Comparison of ENCODE assay signal across 10 mouse cellular contexts in genomic region chr8:26353476-26353875, GRCm38 (mm10).
DNase-seq lines count a peak whose midpoint lies in the region; ATAC-seq lines count a peak whose summit lies in the region.
"Had no signal": no experiment of that assay in that cellular context is flagged by ENCODE, and none has a peak within 500 bp of the region (broad histone marks: within the 10 kb centered on the region; RNA-seq: fewer than 3 reads in every experiment).

No protein-coding gene starts in this region.

- H3K9ac ChIP-seq in heart, embryonic 13.5 days = no peak overlapping the region
- H3K9ac ChIP-seq: hindbrain, embryonic 14.5 days; midbrain, embryonic 13.5 days had no signal

- peak; percentile 97 for DNase-seq in heart, adult 11 months
- DNase-seq in kidney, adult 9 months = peak; percentile 40
- DNase-seq in lung, postnatal 14 days = peak; percentile 24
- DNase-seq in cerebellum, adult 9-11 months = no peak
- DNase-seq in cerebellum, postnatal 4 days (ENCODE audit: low spot score in 2 of 2) = no peak
- DNase-seq: thymus, adult 2 months had no signal

- WGBS in heart, embryonic 13.5 days = 48% methylated on average over 3 of the region's 3 CpGs

- H3K27ac ChIP-seq in heart, embryonic 13.5 days (replicated peaks) = peak overlapping the region; percentile 91
- H3K27ac ChIP-seq: midbrain, embryonic 13.5 days had no signal

- H3K4me1 ChIP-seq in heart, embryonic 13.5 days = peaks cover 42% of the 10 kb centered on the region

- no peaks in the 10 kb centered on the region for H3K27me3 ChIP-seq in heart, embryonic 13.5 days (replicated peaks)
- H3K27me3 ChIP-seq: midbrain, embryonic 13.5 days had no signal

- peak overlapping the region; percentile 73 for H3K4me2 ChIP-seq in heart, embryonic 13.5 days
- H3K4me2 ChIP-seq: midbrain, embryonic 13.5 days had no signal

- no peak for ATAC-seq in heart, embryonic 13.5 days (ENCODE audit: extremely low read depth, insufficient number of reproducible peaks, low FRiP score, low TSS enrichment)
- ATAC-seq in granulocyte monocyte progenitor cell, adult 5-6 weeks (replicated peaks; ENCODE audit: poor library complexity, severe bottlenecking) = no peak
- ATAC-seq: midbrain, embryonic 13.5 days had no signal

- H3K4me3 ChIP-seq in heart, embryonic 13.5 days = no peak overlapping the region
- H3K4me3 ChIP-seq: midbrain, embryonic 13.5 days had no signal

- no peaks in the 10 kb centered on the region for H3K9me3 ChIP-seq in heart, embryonic 13.5 days
- H3K9me3 ChIP-seq: midbrain, embryonic 13.5 days had no signal

- H3K36me3 ChIP-seq in heart, embryonic 13.5 days = no peaks in the 10 kb centered on the region
- H3K36me3 ChIP-seq: midbrain, embryonic 13.5 days had no signal

Comparison
In these comparisons a context has a peak if more than half of its experiments do, and no peak if none do; other contexts are left out.
1. DNase-seq: peak in heart, adult 11 months (single experiment), kidney, adult 9 months (single experiment) and lung, postnatal 14 days (single experiment); none in cerebellum, adult 9-11 months (single experiment) and cerebellum, postnatal 4 days (0 of 2).